Mouse (Mus musculus) frontal cortex, postnatal 25 days (tissue): ENCODE results near the gene Adgb.

ENCODE experiments used
- DNase-seq, 2 experiments: peaks; one replicate each; pipeline ENCODE4 v3.0.0; 2022; ENCODE audit warnings: low spot score in 2 of 2

Gene Adgb

GRCm38 (mm10) chr10:10350550-10350949 lies 121.6 kb downstream of the Adgb start:
- no peak for DNase-seq

- DNase-seq, result no peak
Observed at GRCm38 (mm10) chr10:10343930-10344329, 128.2 kb downstream of the Adgb start.

- DNase-seq, result peak in 1 of 2 experiments; percentile 11
Observed at GRCm38 (mm10) chr10:10325560-10325959, 146.6 kb downstream of the Adgb start.

GRCm38 (mm10) chr10:10322961-10323360 lies 149.2 kb downstream of the Adgb start:
- DNase-seq, result peak in 1 of 2 experiments; percentile 17

GRCm38 (mm10) chr10:10321119-10321781 lies 150.9 kb downstream of the Adgb start:
- DNase-seq, result peak; percentile 29 to 64

- DNase-seq, result peak in 1 of 2 experiments; percentile 16
Observed at GRCm38 (mm10) chr10:10320364-10321083, 151.6 kb downstream of the Adgb start.

- DNase-seq, result no peak
Observed at GRCm38 (mm10) chr10:10318086-10318485, 154.0 kb downstream of the Adgb start.

- DNase-seq, result no peak
Observed at GRCm38 (mm10) chr10:10315631-10316030, 156.5 kb downstream of the Adgb start.

GRCm38 (mm10) chr10:10314521-10314920 lies 157.6 kb downstream of the Adgb start:
- DNase-seq, result no peak

- DNase-seq, result no peak
Observed at GRCm38 (mm10) chr10:10309877-10310426, 162.2 kb downstream of the Adgb start.

- no peak for DNase-seq
Observed at GRCm38 (mm10) chr10:10309056-10309455, 163.1 kb downstream of the Adgb start.

- no peak for DNase-seq
Observed at GRCm38 (mm10) chr10:10307384-10307783, 164.7 kb downstream of the Adgb start.

- DNase-seq, result no peak
Observed at GRCm38 (mm10) chr10:10304370-10304769, 167.8 kb downstream of the Adgb start.

- DNase-seq, result no peak
Observed at GRCm38 (mm10) chr10:10301692-10302091, 170.4 kb downstream of the Adgb start.

GRCm38 (mm10) chr10:10300915-10301439 lies 171.1 kb downstream of the Adgb start:
- DNase-seq, result no peak

- DNase-seq, result no peak
Observed at GRCm38 (mm10) chr10:10299987-10300386, 172.1 kb downstream of the Adgb start.

- no peak for DNase-seq
Observed at GRCm38 (mm10) chr10:10287221-10287867, 184.8 kb downstream of the Adgb start.
